Comparison of ENCODE assay signal across 9 mouse cellular contexts in the genomic region with DNA sequence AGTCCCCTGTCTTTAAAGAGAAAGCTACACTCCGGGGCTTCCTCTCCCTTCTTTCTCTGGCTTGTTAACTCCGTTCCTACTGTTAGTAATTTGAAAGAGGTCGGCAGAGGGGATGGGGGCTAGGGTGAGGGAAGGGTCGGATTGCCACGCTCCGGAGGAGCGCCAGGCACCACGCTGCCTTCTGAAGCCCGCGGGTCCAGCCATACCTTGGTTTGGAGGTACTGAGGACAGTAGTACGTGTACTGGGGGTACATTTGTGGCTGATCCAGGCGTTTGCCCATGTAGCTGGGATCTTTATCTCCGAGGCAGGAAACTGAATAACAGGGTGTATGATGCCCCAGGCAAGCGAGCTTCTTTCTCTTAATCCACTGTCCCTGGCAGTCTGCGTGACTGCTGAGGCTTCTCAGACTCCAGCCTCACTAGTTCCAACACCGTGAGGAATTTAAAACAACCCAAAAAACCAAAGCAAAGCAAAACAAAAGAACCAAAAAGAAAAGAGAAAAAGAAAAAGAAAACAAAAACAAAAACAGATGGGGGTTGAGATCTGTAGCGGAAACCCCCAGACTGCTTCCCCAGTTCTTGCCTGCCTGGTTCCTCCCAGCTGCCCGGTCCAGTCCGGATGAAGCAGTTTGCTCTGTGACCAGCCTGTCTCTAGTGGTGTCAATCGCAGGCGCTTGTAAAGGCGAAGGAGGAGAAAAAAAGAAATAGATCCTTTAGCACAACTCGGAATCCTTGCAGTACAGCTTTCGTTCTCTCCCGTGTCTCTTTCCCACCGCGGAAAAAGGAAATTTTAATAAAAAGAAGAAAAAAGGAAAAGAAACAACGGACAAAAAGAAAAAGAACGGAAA.
DNase-seq lines count a peak whose midpoint lies in the region; ATAC-seq and TF ChIP-seq lines count a peak whose summit lies in the region.
"Had no signal": no experiment of that assay in that cellular context is flagged by ENCODE, and none has a peak within 500 bp of the region (broad histone marks: within the 10 kb centered on the region; RNA-seq: fewer than 3 reads in every experiment).

No protein-coding gene starts in this region.

- TF ChIP-seq CTCF in ES-Bruce4 (IDR thresholded peaks at IDR 0.05; ENCODE audit: low read depth, low read length), result no peak

- no peak overlapping the region for H3K9ac ChIP-seq in ES-Bruce4 (ENCODE audit: low read depth, poor library complexity, severe bottlenecking)
- H3K9ac ChIP-seq in midbrain, embryonic 14.5 days (replicated peaks; ENCODE audit: low read length), result peak overlapping the region; percentile 66

- H3K27ac ChIP-seq in ES-Bruce4 (ENCODE audit: insufficient read depth, low read length), result no peak overlapping the region
- H3K27ac ChIP-seq in embryonic facial prominence, embryonic 10.5 days (replicated peaks), result peak overlapping the region; percentile 89
- peak overlapping the region; percentile 91 for H3K27ac ChIP-seq in limb, embryonic 10.5 days
- peak overlapping the region; percentile 70 for H3K27ac ChIP-seq in midbrain, embryonic 14.5 days (replicated peaks; ENCODE audit: low read depth, low read length)

- H3K4me2 ChIP-seq in midbrain, embryonic 14.5 days (ENCODE audit: low read length), result peak overlapping the region; percentile 68

- no peaks in the 10 kb centered on the region for H3K4me1 ChIP-seq in ES-Bruce4 (ENCODE audit: control insufficient read depth, insufficient read depth, low read length)
- peaks cover 53% of the 10 kb centered on the region for H3K4me1 ChIP-seq in embryonic facial prominence, embryonic 10.5 days
- peaks cover 53% of the 10 kb centered on the region for H3K4me1 ChIP-seq in limb, embryonic 10.5 days
- peaks cover 13% of the 10 kb centered on the region for H3K4me1 ChIP-seq in midbrain, embryonic 14.5 days (ENCODE audit: control insufficient read depth, insufficient read depth, low read length)

- intact Hi-C loops in heart, postnatal 36 days (cut with DNase I), result loop anchor here (5.0 kb wide), 3 partner anchors 59 to 189 kb away; no protein-coding TSS in a partner anchor

- DNase-seq in cerebellum, adult 8-10 months, result peak; percentile 0
- no peak for DNase-seq in cerebellum, adult 9-10 months
- DNase-seq in embryonic facial prominence, embryonic 10.5 days (ENCODE audit: low spot score), result peak; percentile 75
- DNase-seq in heart, postnatal 36 days, result peak; percentile 52 to 53
- DNase-seq in limb, embryonic 10.5 days (ENCODE audit: low spot score), result peak; percentile 71
- peak; percentile 74 for DNase-seq in midbrain, embryonic 14.5 days
- no peak for DNase-seq in layer of hippocampus, adult 18-20 months (ENCODE audit: low spot score in 2 of 2)

- peak; percentile 50; the same call in 1 of the 2 replicates for ATAC-seq in midbrain, embryonic 14.5 days (ENCODE audit: low FRiP score, low TSS enrichment)

- WGBS in embryonic facial prominence, embryonic 10.5 days, result under 1% methylated on average over 29 of the region's 29 CpGs
- WGBS in limb, embryonic 10.5 days, result 1% methylated on average over 29 of the region's 29 CpGs
- under 1% methylated on average over 29 of the region's 29 CpGs for WGBS in midbrain, embryonic 14.5 days

- peak overlapping the region; percentile 36; the same call in 1 of the 2 replicates for H3K4me3 ChIP-seq in ES-Bruce4 (ENCODE audit: low read depth, low read length)
- peak overlapping the region; percentile 68 for H3K4me3 ChIP-seq in embryonic facial prominence, embryonic 10.5 days
- H3K4me3 ChIP-seq in limb, embryonic 10.5 days, result peak overlapping the region; percentile 65
- peak overlapping the region; percentile 44 for H3K4me3 ChIP-seq in midbrain, embryonic 14.5 days (replicated peaks; ENCODE audit: low read depth, low read length)

- H3K9me3 ChIP-seq in ES-Bruce4 (replicated peaks; ENCODE audit: control insufficient read depth, insufficient read depth, low read length, poor library complexity, severe bottlenecking), result no peaks in the 10 kb centered on the region
- no peaks in the 10 kb centered on the region for H3K9me3 ChIP-seq in embryonic facial prominence, embryonic 10.5 days
- no peaks in the 10 kb centered on the region for H3K9me3 ChIP-seq in limb, embryonic 10.5 days (replicated peaks)
- H3K9me3 ChIP-seq in midbrain, embryonic 14.5 days (ENCODE audit: control insufficient read depth, low read length), result no peaks in the 10 kb centered on the region

- no peaks in the 10 kb centered on the region for H3K36me3 ChIP-seq in ES-Bruce4 (ENCODE audit: control insufficient read depth, insufficient read depth, low read length, poor library complexity, severe bottlenecking)
- no peaks in the 10 kb centered on the region for H3K36me3 ChIP-seq in embryonic facial prominence, embryonic 10.5 days (replicated peaks)
- no peaks in the 10 kb centered on the region for H3K36me3 ChIP-seq in limb, embryonic 10.5 days
- H3K36me3 ChIP-seq in midbrain, embryonic 14.5 days (ENCODE audit: control insufficient read depth, insufficient read depth, low read length), result no peaks in the 10 kb centered on the region

- no peak for TF ChIP-seq POLR2A in ES-Bruce4 (IDR thresholded peaks at IDR 0.05; ENCODE audit: insufficient read depth, low read length)

- no peaks in the 10 kb centered on the region for H3K27me3 ChIP-seq in ES-Bruce4 (ENCODE audit: control insufficient read depth, insufficient read depth, low read length, poor library complexity, severe bottlenecking)
- H3K27me3 ChIP-seq in embryonic facial prominence, embryonic 10.5 days (replicated peaks; ENCODE audit: low read depth, poor library complexity, severe bottlenecking), result peaks cover 19% of the 10 kb centered on the region
- H3K27me3 ChIP-seq in limb, embryonic 10.5 days (ENCODE audit: low read depth, poor library complexity, severe bottlenecking), result no peaks in the 10 kb centered on the region
- H3K27me3 ChIP-seq in midbrain, embryonic 14.5 days (ENCODE audit: control insufficient read depth, insufficient read depth, low read length), result no peaks in the 10 kb centered on the region
- H3K27me3 ChIP-seq: CH12.LX had no signal

- no peak for TF ChIP-seq EP300 in ES-Bruce4 (IDR thresholded peaks at IDR 0.05; ENCODE audit: insufficient read depth, low read depth, low read length)

Comparison
In these comparisons a context has a peak if more than half of its experiments do, and no peak if none do; other contexts are left out.
1. DNase-seq: peak in cerebellum, adult 8-10 months (single experiment), embryonic facial prominence, embryonic 10.5 days (single experiment), heart, postnatal 36 days (2 of 2), limb, embryonic 10.5 days (single experiment) and midbrain, embryonic 14.5 days (single experiment); none in cerebellum, adult 9-10 months (single experiment) and layer of hippocampus, adult 18-20 months (0 of 2).
2. Peak in every context shown above with its lines, with median percentiles within 50 percentile points of each other: H3K4me3 ChIP-seq.